ENCODE assay signal across 17 mouse cellular contexts in the genomic region with DNA sequence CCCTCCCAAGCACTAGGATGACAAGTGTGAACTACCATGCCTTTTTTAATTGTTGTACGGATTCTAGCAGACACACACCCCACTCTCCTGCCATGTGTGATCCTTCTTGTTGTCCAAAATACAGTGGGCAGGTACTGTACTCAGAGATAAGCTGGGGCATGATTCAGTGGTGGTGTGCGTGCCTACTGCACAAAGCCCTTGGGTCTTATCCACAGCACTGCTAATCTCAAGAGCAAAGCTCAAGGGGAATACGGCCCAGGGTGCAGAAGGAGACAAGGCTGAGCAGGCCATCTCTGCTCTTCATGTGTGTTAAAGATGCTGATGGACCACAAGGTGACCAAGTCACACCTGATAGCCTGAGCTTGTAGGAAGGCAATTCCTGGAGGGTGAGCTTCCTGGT. TPM values are rescaled to one million over a fixed set of nuclear protein-coding genes. Genes with fewer than 3 reads are reported as not detected.
A peak's percentile ranks its signal among the peaks of the same experiment; 100 is the strongest.
DNase-seq lines count a peak whose midpoint lies in the region; ATAC-seq and TF ChIP-seq lines count a peak whose summit lies in the region.
"Had no signal": no experiment of that assay in that cellular context is flagged by ENCODE, and none has a peak within 500 bp of the region (broad histone marks: within the 10 kb centered on the region; RNA-seq: fewer than 3 reads in every experiment).

No protein-coding gene starts in this region.

- H3K4me2 ChIP-seq in embryonic facial prominence, embryonic 15.5 days (replicated peaks) = no peak overlapping the region
- H3K4me2 ChIP-seq in liver, embryonic 14.5 days (ENCODE audit: low read depth) = no peak overlapping the region
- H3K4me2 ChIP-seq: forebrain, embryonic 13.5 days; hindbrain, embryonic 14.5 days had no signal

- H3K4me3 ChIP-seq in heart, embryonic 10.5 days = no peak overlapping the region
- no peak overlapping the region for H3K4me3 ChIP-seq in layer of hippocampus, adult 2 months
- H3K4me3 ChIP-seq in embryonic facial prominence, embryonic 15.5 days (replicated peaks) = no peak overlapping the region
- no peak overlapping the region for H3K4me3 ChIP-seq in liver, embryonic 14.5 days (ENCODE audit: insufficient read depth in 1 of 2, low read depth in 2 of 2, low read length in 2 of 2)
- H3K4me3 ChIP-seq: forebrain, embryonic 13.5 days had no signal

- 42% methylated on average over 3 of the region's 3 CpGs for WGBS in heart, embryonic 10.5 days
- WGBS in embryonic facial prominence, embryonic 15.5 days = 62% methylated on average over 3 of the region's 3 CpGs
- WGBS in liver, embryonic 14.5 days (ENCODE audit: insufficient replicate concordance) = 17% methylated on average over 3 of the region's 3 CpGs

- H3K9me3 ChIP-seq in heart, embryonic 10.5 days = no peaks in the 10 kb centered on the region
- no peaks in the 10 kb centered on the region for H3K9me3 ChIP-seq in embryonic facial prominence, embryonic 15.5 days (replicated peaks)
- no peaks in the 10 kb centered on the region for H3K9me3 ChIP-seq in liver, embryonic 14.5 days (ENCODE audit: control insufficient read depth, low read length)
- H3K9me3 ChIP-seq: forebrain, embryonic 13.5 days; G1E had no signal

- no peak overlapping the region for H3K9ac ChIP-seq in embryonic facial prominence, embryonic 15.5 days
- no peak overlapping the region for H3K9ac ChIP-seq in liver, embryonic 14.5 days (replicated peaks)
- H3K9ac ChIP-seq: forebrain, embryonic 13.5 days; hindbrain, embryonic 14.5 days had no signal

- peaks cover 35% of the 10 kb centered on the region for H3K36me3 ChIP-seq in heart, embryonic 10.5 days
- H3K36me3 ChIP-seq in embryonic facial prominence, embryonic 15.5 days = peaks cover 20% of the 10 kb centered on the region
- peaks cover 20% of the 10 kb centered on the region for H3K36me3 ChIP-seq in liver, embryonic 14.5 days (replicated peaks; ENCODE audit: control insufficient read depth, insufficient read depth, low read depth)

- H3K27me3 ChIP-seq in heart, embryonic 10.5 days (ENCODE audit: insufficient read depth, poor library complexity, severe bottlenecking) = no peaks in the 10 kb centered on the region
- H3K27me3 ChIP-seq in embryonic facial prominence, embryonic 15.5 days = no peaks in the 10 kb centered on the region
- H3K27me3 ChIP-seq in liver, embryonic 14.5 days (ENCODE audit: control insufficient read depth, insufficient read depth, low read length) = no peaks in the 10 kb centered on the region
- H3K27me3 ChIP-seq: forebrain, embryonic 13.5 days had no signal

- no peak for DNase-seq in heart, embryonic 10.5 days (ENCODE audit: low spot score)
- DNase-seq in heart, postnatal 4 days = no peak
- no peak for DNase-seq in layer of hippocampus, adult 2 months (ENCODE audit: low spot score in 2 of 2)
- no peak for DNase-seq in layer of hippocampus, adult 9-10 months (ENCODE audit: low spot score)
- DNase-seq in liver, embryonic 14.5 days (ENCODE audit: low read depth in 3 of 3, low spot score in 3 of 3) = no peak
- DNase-seq in thymus, postnatal 4 days = no peak
- DNase-seq in urinary bladder, postnatal 25 days (ENCODE audit: low spot score) = no peak
- DNase-seq: lung, postnatal 36 days; right cerebral cortex, postnatal 14 days; thymus, postnatal 36 days had no signal

- no peak for TF ChIP-seq EP300 in liver, embryonic 14.5 days (IDR thresholded peaks at IDR 0.05; ENCODE audit: low read depth)

- peak overlapping the region; percentile 88 for H3K27ac ChIP-seq in heart, embryonic 10.5 days
- peak overlapping the region; percentile 92 for H3K27ac ChIP-seq in layer of hippocampus, adult 2 months
- H3K27ac ChIP-seq in embryonic facial prominence, embryonic 15.5 days (replicated peaks) = peak overlapping the region; percentile 22; the same call in 1 of the 2 replicates
- H3K27ac ChIP-seq in liver, embryonic 14.5 days = no peak overlapping the region; the same call in 1 of the 2 replicates
- H3K27ac ChIP-seq: forebrain, embryonic 13.5 days; hindbrain, embryonic 14.5 days had no signal

- ATAC-seq in embryonic facial prominence, embryonic 15.5 days (ENCODE audit: insufficient number of reproducible peaks, low FRiP score, low TSS enrichment, low read depth) = no peak
- ATAC-seq in liver, embryonic 14.5 days (ENCODE audit: insufficient read depth) = peak; percentile 36; the same call in 1 of the 2 replicates
- ATAC-seq: forebrain, embryonic 13.5 days had no signal

- no peak for TF ChIP-seq CTCF in layer of hippocampus, adult 2 months (conservative IDR thresholded peaks at IDR 0.05)
- TF ChIP-seq CTCF in liver, embryonic 14.5 days (IDR thresholded peaks at IDR 0.05; ENCODE audit: low read depth) = no peak

- H3K4me1 ChIP-seq in heart, embryonic 10.5 days = peaks cover 82% of the 10 kb centered on the region
- peaks cover 99% of the 10 kb centered on the region for H3K4me1 ChIP-seq in embryonic facial prominence, embryonic 15.5 days
- peaks cover 16 to 78% of the 10 kb centered on the region in 2 experiments for H3K4me1 ChIP-seq in liver, embryonic 14.5 days (replicated peaks; ENCODE audit: control insufficient read depth in 2 of 2, insufficient read depth in 2 of 2, low read length in 1 of 2)

RNA-seq across cellular contexts. Expression of gene Capn12, which starts 40.0 kb away (rescaled TPM):
- polyA plus RNA-seq in heart, embryonic 10.5 days (2016; fragmentation: Nextera tagmentation; extraction: Ambion mirVana) = 0.20 and 0.34 TPM in 2 replicates
- under 1 TPM; 0.31 to 0.83 TPM for total RNA-seq in heart, postnatal 4 days (2021)
- total RNA-seq in layer of hippocampus, adult 2 months (2021) = under 1 TPM; 0.15 to 0.29 TPM
- polyA plus RNA-seq in embryonic facial prominence, embryonic 15.5 days (2015; fragmentation: Nextera tagmentation; extraction: Ambion mirVana) = 1.1 and 1.4 TPM in 2 replicates
- 0.01 and 0.02 TPM in 2 replicates for polyA plus RNA-seq in liver, embryonic 14.5 days (2012; rRNA removed)
- 0.15 and 0.19 TPM in 2 replicates for polyA plus RNA-seq in liver, embryonic 14.5 days (2014; fragmentation: Nextera tagmentation; extraction: Ambion mirVana)
- total RNA-seq: liver, adult 2 months; neutrophil, adult 5-6 weeks had no signal

RNA-seq across cellular contexts. Expression of gene Actn4, which starts 41.0 kb away (rescaled TPM):
- 319 and 371 TPM in 2 replicates for polyA plus RNA-seq in heart, embryonic 10.5 days (2016; fragmentation: Nextera tagmentation; extraction: Ambion mirVana)
- 100 to 1,000 TPM; 224 to 231 TPM for total RNA-seq in heart, postnatal 4 days (2021)
- 100 to 1,000 TPM; 131 to 134 TPM for total RNA-seq in layer of hippocampus, adult 2 months (2021)
- polyA plus RNA-seq in embryonic facial prominence, embryonic 15.5 days (2015; fragmentation: Nextera tagmentation; extraction: Ambion mirVana) = 321 and 328 TPM in 2 replicates
- 80.4 and 86.2 TPM in 2 replicates for polyA plus RNA-seq in liver, embryonic 14.5 days (2012; rRNA removed)
- 94.5 and 105 TPM in 2 replicates for polyA plus RNA-seq in liver, embryonic 14.5 days (2014; fragmentation: Nextera tagmentation; extraction: Ambion mirVana)

RNA-seq across cellular contexts. Expression of gene Lgals7, which starts 57.5 kb away (rescaled TPM):
- polyA plus RNA-seq in heart, embryonic 10.5 days (2016; fragmentation: Nextera tagmentation; extraction: Ambion mirVana) = 0.24 and 0.81 TPM in 2 replicates
- total RNA-seq in heart, postnatal 4 days (2021) = 1 to 10 TPM; 1.4 to 4.4 TPM
- total RNA-seq in layer of hippocampus, adult 2 months (2021) = not detected
- 187 and 265 TPM in 2 replicates for polyA plus RNA-seq in embryonic facial prominence, embryonic 15.5 days (2015; fragmentation: Nextera tagmentation; extraction: Ambion mirVana)
- 0.09 and 0.42 TPM in 2 replicates for polyA plus RNA-seq in liver, embryonic 14.5 days (2012; rRNA removed)
- 0.40 TPM in 1 of 2 replicates, not detected in the other for polyA plus RNA-seq in liver, embryonic 14.5 days (2014; fragmentation: Nextera tagmentation; extraction: Ambion mirVana)
- total RNA-seq: layer of hippocampus, postnatal 25 days; liver, adult 2 months; neutrophil, adult 5-6 weeks had no signal
- polyA plus RNA-seq: liver, adult 2 months had no signal

Comparison
In these comparisons a context has a peak if more than half of its experiments do, and no peak if none do; other contexts are left out.
1. RNA of gene Lgals7, which starts 57.5 kb away (polyA plus RNA-seq): 187 to 265 TPM in embryonic facial prominence, embryonic 15.5 days; 0.09 to 0.42 TPM in liver, embryonic 14.5 days and 0.24 to 0.81 TPM in heart, embryonic 10.5 days; every median in the first group is over 100 times any median in the second.